Mouse (Mus musculus): ENCODE data around the gene Lrch4. TPM values are rescaled to one million over a fixed set of nuclear protein-coding genes. Genes with fewer than 3 reads are reported as not detected.
A peak's percentile ranks its signal among the peaks of the same experiment; 100 is the strongest.

Gene Lrch4
- polyA plus RNA-seq, 1 experiment from 2014 or later = 31.1 TPM

GRCm38 (mm10) chr5:137642886-137643285 is 14.0 kb downstream of the Lrch4 start:
- H3K4me1 ChIP-seq (ENCODE audit: control insufficient read depth, insufficient read depth, low read length) = peaks cover 9% of the 10 kb centered on the region; the same call in 1 of the 2 replicates
- no peak overlapping the region for H3K4me2 ChIP-seq (ENCODE audit: low read depth, low read length)
- no peak overlapping the region for H3K9ac ChIP-seq (ENCODE audit: low read length)
- no peak overlapping the region for H3K4me3 ChIP-seq (ENCODE audit: low read length)
- 66% methylated on average over 4 of the region's 4 CpGs for WGBS
- no peak for ATAC-seq (replicated peaks; ENCODE audit: extremely low read depth, insufficient read depth, low FRiP score)
- H3K27me3 ChIP-seq (ENCODE audit: control insufficient read depth, insufficient read depth, low read length) = peaks cover 25% of the 10 kb centered on the region
- no peaks in the 10 kb centered on the region for H3K9me3 ChIP-seq (replicated peaks; ENCODE audit: control insufficient read depth, low read length)
- H3K36me3 ChIP-seq (ENCODE audit: control insufficient read depth, insufficient read depth) = peaks cover 37% of the 10 kb centered on the region
- H3K27ac ChIP-seq (ENCODE audit: low read length) = no peak overlapping the region

GRCm38 (mm10) chr5:137644484-137644883 is 15.6 kb downstream of the Lrch4 start:
- Histone ChIP-seq H3K4me1 (ENCODE audit: control insufficient read depth, insufficient read depth, low read length) (peaks cover 9% of the 10 kb centered on the region; the same call in 1 of the 2 replicates), H3K4me2 (ENCODE audit: low read depth, low read length) (no peak overlapping the region), H3K27ac (ENCODE audit: low read length) (no peak overlapping the region), H3K27me3 (ENCODE audit: control insufficient read depth, insufficient read depth, low read length) (peaks cover 25% of the 10 kb centered on the region), H3K9me3 (replicated peaks; ENCODE audit: control insufficient read depth, low read length) (no peaks in the 10 kb centered on the region), H3K4me3 (ENCODE audit: low read length) (no peak overlapping the region), H3K36me3 (ENCODE audit: control insufficient read depth, insufficient read depth) (peaks cover 23% of the 10 kb centered on the region; the same call in 1 of the 2 replicates), H3K9ac (ENCODE audit: low read length) (no peak overlapping the region)
- 45% methylated on average over 19 of the region's 19 CpGs for WGBS
- ATAC-seq (replicated peaks; ENCODE audit: extremely low read depth, insufficient read depth, low FRiP score) = no peak

- Histone ChIP-seq H3K9ac (ENCODE audit: low read length) (peak overlapping the region; percentile 26), H3K4me1 (ENCODE audit: control insufficient read depth, insufficient read depth, low read length) (peaks cover 9% of the 10 kb centered on the region; the same call in 1 of the 2 replicates), H3K36me3 (ENCODE audit: control insufficient read depth, insufficient read depth) (peaks cover 18% of the 10 kb centered on the region; the same call in 1 of the 2 replicates), H3K27me3 (ENCODE audit: control insufficient read depth, insufficient read depth, low read length) (peaks cover 25% of the 10 kb centered on the region), H3K4me2 (ENCODE audit: low read depth, low read length) (peak overlapping the region; percentile 66), H3K9me3 (replicated peaks; ENCODE audit: control insufficient read depth, low read length) (no peaks in the 10 kb centered on the region), H3K27ac (ENCODE audit: low read length) (no peak overlapping the region), H3K4me3 (ENCODE audit: low read length) (peak overlapping the region; percentile 51)
- ATAC-seq (replicated peaks; ENCODE audit: extremely low read depth, insufficient read depth, low FRiP score) = no peak
- 2% methylated on average over 44 of the region's 44 CpGs for WGBS
Observed at GRCm38 (mm10) chr5:137645091-137645651, 16.2 kb downstream of the Lrch4 start.

DNA sequence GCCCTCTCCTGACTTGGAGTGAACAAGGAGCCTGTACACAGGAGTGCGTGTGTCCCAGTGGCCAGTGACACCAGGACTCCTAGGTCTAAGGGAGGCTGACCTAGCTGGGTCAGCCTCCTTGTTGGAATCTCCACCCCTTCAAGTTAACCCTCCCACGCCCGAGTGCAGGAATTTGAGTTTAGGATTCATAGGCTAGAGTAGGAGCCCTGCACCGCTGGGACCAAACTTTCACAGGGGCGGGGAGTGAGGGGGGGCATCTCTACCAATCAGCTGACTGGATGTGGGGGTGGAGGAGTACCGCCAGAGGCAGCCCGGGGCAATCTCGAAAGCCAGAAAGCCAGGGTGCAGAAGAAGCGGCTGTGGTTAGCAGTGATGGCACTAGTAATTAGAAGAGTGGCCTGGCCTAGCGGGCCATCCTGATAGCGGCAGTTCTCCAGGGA is 16.8 kb downstream of the Lrch4 start, which contains the start of gene Irs3:
Gene Irs3, minus strand, starts transcription at position 63 of the 440 bp plus-strand sequence.
- Histone ChIP-seq H3K27me3 (ENCODE audit: control insufficient read depth, insufficient read depth, low read length) (peaks cover 25% of the 10 kb centered on the region), H3K4me3 (ENCODE audit: low read length) (peak within 1 kb of the TSS; percentile 51), H3K9me3 (replicated peaks; ENCODE audit: control insufficient read depth, low read length) (no peaks in the 10 kb centered on the region), H3K4me2 (ENCODE audit: low read depth, low read length) (peak within 1 kb of the TSS; percentile 66), H3K4me1 (ENCODE audit: control insufficient read depth, insufficient read depth, low read length) (peaks cover 8% of the 10 kb centered on the region; the same call in 1 of the 2 replicates), H3K36me3 (ENCODE audit: control insufficient read depth, insufficient read depth) (peaks cover 13% of the 10 kb centered on the region; the same call in 1 of the 2 replicates), H3K27ac (ENCODE audit: low read length) (no peak within 1 kb of the TSS), H3K9ac (ENCODE audit: low read length) (peak within 1 kb of the TSS; percentile 26)
- no peak for ATAC-seq (replicated peaks; ENCODE audit: extremely low read depth, insufficient read depth, low FRiP score)
- 24% methylated on average over 11 of the region's 11 CpGs for WGBS

DNA sequence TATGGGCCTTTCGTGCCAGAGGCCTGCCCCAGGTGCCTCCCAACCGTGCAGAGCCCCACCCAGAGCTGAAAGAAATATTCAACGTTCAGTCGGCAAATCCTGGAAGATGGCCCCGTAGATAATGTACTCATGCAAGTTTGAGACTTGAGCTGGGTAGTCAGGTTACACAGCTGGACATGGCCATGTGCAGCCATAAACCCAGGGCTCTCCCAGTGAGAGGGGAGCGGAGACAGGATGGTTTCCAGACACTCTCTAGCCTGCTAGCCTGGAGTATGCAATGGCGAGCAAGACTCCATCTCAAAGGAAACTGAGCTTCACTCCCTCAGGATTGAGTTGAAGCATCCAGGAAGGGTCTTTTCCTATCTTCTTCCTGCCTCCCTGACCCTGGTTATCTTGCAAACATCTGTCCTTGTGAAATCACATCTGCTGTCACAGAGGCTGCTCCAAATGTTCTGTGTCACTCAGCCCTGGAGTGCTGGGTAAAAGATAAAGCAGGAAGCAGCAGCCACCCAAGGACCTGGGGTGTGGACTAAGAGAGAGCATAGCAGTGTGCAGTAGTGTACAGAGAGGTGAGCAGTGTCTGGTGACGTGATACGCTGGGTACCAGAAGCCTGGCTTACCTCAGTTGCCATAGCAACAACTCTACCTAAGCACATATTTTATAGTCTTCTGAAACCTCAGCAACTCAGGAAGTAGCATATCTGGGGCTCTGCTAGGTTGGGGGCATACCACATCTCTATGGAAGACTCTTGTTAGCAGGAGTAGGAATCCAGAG is 19.1 kb downstream of the Lrch4 start:
- no peaks in the 10 kb centered on the region for H3K9me3 ChIP-seq (replicated peaks; ENCODE audit: control insufficient read depth, low read length)
- H3K27me3 ChIP-seq (ENCODE audit: control insufficient read depth, insufficient read depth, low read length) = peaks cover 25% of the 10 kb centered on the region
- WGBS = 47% methylated on average over 9 of the region's 9 CpGs
- no peak overlapping the region for H3K4me2 ChIP-seq (ENCODE audit: low read depth, low read length)
- H3K4me3 ChIP-seq (ENCODE audit: low read length) = no peak overlapping the region
- no peak overlapping the region for H3K9ac ChIP-seq (ENCODE audit: low read length)
- H3K36me3 ChIP-seq (ENCODE audit: control insufficient read depth, insufficient read depth) = peaks cover 8% of the 10 kb centered on the region; the same call in 1 of the 2 replicates
- no peak for ATAC-seq (replicated peaks; ENCODE audit: extremely low read depth, insufficient read depth, low FRiP score)
- H3K27ac ChIP-seq (ENCODE audit: low read length) = no peak overlapping the region
- peaks cover 6% of the 10 kb centered on the region; the same call in 1 of the 2 replicates for H3K4me1 ChIP-seq (ENCODE audit: control insufficient read depth, insufficient read depth, low read length)

GRCm38 (mm10) chr5:137649251-137649650 is 20.3 kb downstream of the Lrch4 start:
- Histone ChIP-seq H3K27ac (ENCODE audit: low read length) (no peak overlapping the region), H3K4me2 (ENCODE audit: low read depth, low read length) (no peak overlapping the region), H3K9me3 (replicated peaks; ENCODE audit: control insufficient read depth, low read length) (no peaks in the 10 kb centered on the region), H3K9ac (ENCODE audit: low read length) (no peak overlapping the region), H3K4me1 (ENCODE audit: control insufficient read depth, insufficient read depth, low read length) (peaks cover 6% of the 10 kb centered on the region; the same call in 1 of the 2 replicates), H3K27me3 (ENCODE audit: control insufficient read depth, insufficient read depth, low read length) (peaks cover 19% of the 10 kb centered on the region), H3K4me3 (ENCODE audit: low read length) (no peak overlapping the region), H3K36me3 (ENCODE audit: control insufficient read depth, insufficient read depth) (peaks cover 8% of the 10 kb centered on the region; the same call in 1 of the 2 replicates)
- ATAC-seq (replicated peaks; ENCODE audit: extremely low read depth, insufficient read depth, low FRiP score) = no peak
- 33% methylated on average over 4 of the region's 4 CpGs for WGBS

- Histone ChIP-seq H3K9me3 (replicated peaks; ENCODE audit: control insufficient read depth, low read length) (no peaks in the 10 kb centered on the region), H3K9ac (ENCODE audit: low read length) (no peak overlapping the region), H3K36me3 (ENCODE audit: control insufficient read depth, insufficient read depth) (peaks cover 8% of the 10 kb centered on the region; the same call in 1 of the 2 replicates), H3K27me3 (ENCODE audit: control insufficient read depth, insufficient read depth, low read length) (peaks cover 13% of the 10 kb centered on the region), H3K27ac (ENCODE audit: low read length) (no peak overlapping the region; the same call in 1 of the 2 replicates), H3K4me2 (ENCODE audit: low read depth, low read length) (peak overlapping the region; percentile 30), H3K4me1 (ENCODE audit: control insufficient read depth, insufficient read depth, low read length) (peaks cover 5% of the 10 kb centered on the region; the same call in 1 of the 2 replicates), H3K4me3 (ENCODE audit: low read length) (no peak overlapping the region)
- peak; percentile 19; the same call in 1 of the 2 replicates for ATAC-seq (replicated peaks; ENCODE audit: extremely low read depth, insufficient read depth, low FRiP score)
- 26% methylated on average over 18 of the region's 18 CpGs for WGBS
Observed at GRCm38 (mm10) chr5:137649669-137650571, 21.0 kb downstream of the Lrch4 start.

DNA sequence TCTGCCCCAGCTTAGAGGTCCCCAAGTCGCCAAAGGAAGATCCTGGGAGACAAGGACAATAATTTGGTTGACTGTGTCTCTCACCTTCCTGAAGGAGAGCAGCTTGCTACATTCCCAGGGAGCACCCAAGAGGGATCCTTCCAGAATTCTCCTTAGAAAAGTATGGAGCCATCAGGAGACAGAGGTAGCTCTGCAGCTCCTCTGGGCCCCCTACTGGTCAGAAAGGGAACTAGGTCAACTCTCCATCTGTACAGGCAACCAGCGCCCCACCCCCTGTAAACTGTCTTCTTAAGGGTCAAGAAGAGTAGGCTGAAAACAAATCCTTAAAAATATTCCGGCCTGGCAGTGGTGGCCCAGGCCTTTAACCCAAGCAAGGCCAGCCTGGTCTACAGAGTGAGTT is 23.6 kb downstream of the Lrch4 start:
- peak; percentile 49; the same call in 1 of the 2 replicates for ATAC-seq (replicated peaks; ENCODE audit: extremely low read depth, insufficient read depth, low FRiP score)
- WGBS = 24% methylated on average over 3 of the region's 3 CpGs

More for the DNA sequence above, 23.6 kb downstream of the Lrch4 start:
- Histone ChIP-seq H3K36me3 (ENCODE audit: control insufficient read depth, insufficient read depth) (peaks cover 11% of the 10 kb centered on the region), H3K27ac (ENCODE audit: low read length) (no peak overlapping the region), H3K4me3 (ENCODE audit: low read length) (no peak overlapping the region), H3K4me1 (ENCODE audit: control insufficient read depth, insufficient read depth, low read length) (no peaks in the 10 kb centered on the region), H3K27me3 (ENCODE audit: control insufficient read depth, insufficient read depth, low read length) (no peaks in the 10 kb centered on the region), H3K4me2 (ENCODE audit: low read depth, low read length) (no peak overlapping the region), H3K9me3 (replicated peaks; ENCODE audit: control insufficient read depth, low read length) (no peaks in the 10 kb centered on the region), H3K9ac (ENCODE audit: low read length) (no peak overlapping the region)

Measured in heart, embryonic 16.5 days (tissue).